Mouse (Mus musculus) MEL (cell line): ENCODE data around the gene Nfe2l2. TPM values are rescaled to one million over a fixed set of nuclear protein-coding genes. Genes with fewer than 3 reads are reported as not detected.

ENCODE experiments used
- DNase-seq: peaks from one replicate; pipeline ENCODE4 v3.0.0; 2011; ENCODE audit warnings: low read depth, low spot score
- H3K27ac ChIP-seq: 2 replicates; pipeline ENCODE4 v1.5.1; 2012; ENCODE audit warnings: low read depth, mild to moderate bottlenecking, control low read depth, low read length, moderate library complexity; ENCODE audit not compliant: control insufficient read depth
- H3K27me3 ChIP-seq, 2 experiments: fragments of 150-350 bp in 1 of 2; sonication (generic) in 1 of 2; 2 replicates each; pipeline ENCODE4 v1.6.1; 2012; ENCODE audit warnings: low read length in 2 of 2, mild to moderate bottlenecking in 2 of 2, improper control_type of control experiment in 1 of 2, moderate library complexity in 1 of 2; ENCODE audit not compliant: insufficient read depth in 2 of 2, control insufficient read depth in 1 of 2
- H3K36me3 ChIP-seq, 2 experiments: 2 replicates each; pipeline ENCODE4 v1.6.1; 2012 to 2014; ENCODE audit warnings: low read length in 2 of 2, improper control_type of control experiment in 1 of 2, inconsistent platforms in 1 of 2, mild to moderate bottlenecking in 1 of 2; ENCODE audit not compliant: insufficient read depth in 2 of 2, control insufficient read depth in 1 of 2
- H3K4me1 ChIP-seq, 2 experiments: fragments of 150-350 bp in 1 of 2; sonication (generic) in 1 of 2; 2 replicates each; pipeline ENCODE4 v1.6.1; 2012; ENCODE audit warnings: low read length in 2 of 2, improper control_type of control experiment in 1 of 2, mild to moderate bottlenecking in 1 of 2; ENCODE audit not compliant: insufficient read depth in 2 of 2, control insufficient read depth in 1 of 2
- H3K4me3 ChIP-seq, 2 experiments: fragments of 150-350 bp in 1 of 2; sonication (generic) in 1 of 2; 2 replicates each; pipeline ENCODE4 v1.5.1; 2012; ENCODE audit warnings: low read depth in 2 of 2, low read length in 2 of 2, mild to moderate bottlenecking in 2 of 2, moderate library complexity in 2 of 2, control low read depth in 1 of 2, improper control_type of control experiment in 1 of 2; ENCODE audit not compliant: control insufficient read depth in 1 of 2, insufficient read depth in 1 of 2
- H3K79me2 ChIP-seq: 2 replicates; pipeline ENCODE4 v1.6.1; 2012; ENCODE audit warnings: mild to moderate bottlenecking, low read length, moderate library complexity; ENCODE audit not compliant: control insufficient read depth, poor library complexity, insufficient read depth
- H3K9ac ChIP-seq: 2 replicates; pipeline ENCODE4 v1.6.1; 2012; ENCODE audit warnings: low read depth, mild to moderate bottlenecking, control low read depth, low read length, moderate library complexity; ENCODE audit not compliant: control insufficient read depth, poor library complexity, severe bottlenecking
- H3K9me3 ChIP-seq: fragments of 150-350 bp; sonication (generic); replicated peaks from 2 replicates; pipeline ENCODE4 v1.6.1; 2012; ENCODE audit warnings: mild to moderate bottlenecking, low read length, improper control_type of control experiment, moderate library complexity; ENCODE audit not compliant: insufficient read depth
- BHLHE40 ChIP-seq: IDR thresholded peaks from 2 replicates; pipeline ENCODE4 v1.6.1; 2012; ENCODE audit warnings: low read depth, mild to moderate bottlenecking, inconsistent platforms, low read length, improper control_type of control experiment, borderline replicate concordance
- CHD1 ChIP-seq: IDR thresholded peaks from 2 replicates; pipeline ENCODE4 v1.6.1; 2012; ENCODE audit warnings: low read depth, mild to moderate bottlenecking, inconsistent platforms, low read length, improper control_type of control experiment
- CTCF ChIP-seq, 3 experiments: IDR thresholded peaks in 2 of 3; conservative IDR thresholded peaks in 1 of 3; 2 replicates each; pipeline ENCODE4 v1.5.1; 2011 to 2012; ENCODE audit warnings: low read length in 3 of 3, low read depth in 2 of 3, mild to moderate bottlenecking in 2 of 3, improper control_type of control experiment in 1 of 3, inconsistent platforms in 1 of 3, mixed read lengths in 1 of 3, moderate library complexity in 1 of 3; ENCODE audit not compliant: control insufficient read depth in 1 of 3, insufficient read depth in 1 of 3, poor library complexity in 1 of 3, severe bottlenecking in 1 of 3
- ELF1 ChIP-seq: IDR thresholded peaks from 2 replicates; pipeline ENCODE4 v1.6.1; 2014; ENCODE audit warnings: low read depth, mild to moderate bottlenecking, inconsistent platforms, low read length, improper control_type of control experiment, moderate library complexity
- ETS1 ChIP-seq: IDR thresholded peaks from 2 replicates; pipeline ENCODE4 v1.6.1; 2012; ENCODE audit warnings: low read depth, mild to moderate bottlenecking, inconsistent platforms, low read length, improper control_type of control experiment, moderate library complexity
- GABPA ChIP-seq: IDR thresholded peaks from 2 replicates; pipeline ENCODE4 v1.6.1; 2012; ENCODE audit warnings: low read depth, mild to moderate bottlenecking, inconsistent platforms, low read length, improper control_type of control experiment, moderate library complexity
- HCFC1 ChIP-seq: IDR thresholded peaks from 2 replicates; pipeline ENCODE4 v1.6.1; 2012; ENCODE audit warnings: low read depth, mild to moderate bottlenecking, inconsistent platforms, low read length, improper control_type of control experiment, moderate library complexity
- JUND ChIP-seq: IDR thresholded peaks from 2 replicates; pipeline ENCODE4 v1.6.1; 2011; ENCODE audit warnings: low read depth, mild to moderate bottlenecking, improper control_type of control experiment, low read length
- KAT2A ChIP-seq: conservative IDR thresholded peaks from 2 replicates; pipeline ENCODE4 v1.6.1; 2012; ENCODE audit warnings: low read depth, low read length, improper control_type of control experiment, inconsistent platforms
- MAFK ChIP-seq: IDR thresholded peaks from 2 replicates; pipeline ENCODE4 v1.6.1; 2011; ENCODE audit warnings: low read depth, mild to moderate bottlenecking, low read length, improper control_type of control experiment, borderline replicate concordance
- MEF2A ChIP-seq: IDR thresholded peaks from 2 replicates; pipeline ENCODE4 v1.6.1; 2014; ENCODE audit warnings: low read depth, mild to moderate bottlenecking, inconsistent platforms, low read length, improper control_type of control experiment; ENCODE audit not compliant: poor library complexity, insufficient replicate concordance, severe bottlenecking; ENCODE audit errors: extremely low read depth
- MXI1 ChIP-seq: IDR thresholded peaks from 2 replicates; pipeline ENCODE4 v1.6.1; 2011; ENCODE audit warnings: mild to moderate bottlenecking, low read depth, low read length, improper control_type of control experiment
- MYB ChIP-seq: IDR thresholded peaks from 2 replicates; pipeline ENCODE4 v1.6.1; 2011; ENCODE audit warnings: mild to moderate bottlenecking, low read depth, low read length, improper control_type of control experiment
- MYC ChIP-seq: IDR thresholded peaks from 2 replicates; pipeline ENCODE4 v1.6.1; 2011; ENCODE audit warnings: low read depth, mild to moderate bottlenecking, low read length, improper control_type of control experiment, moderate library complexity
- NELFE ChIP-seq: IDR thresholded peaks from 2 replicates; pipeline ENCODE4 v1.6.1; 2011; ENCODE audit warnings: low read depth, low read length, improper control_type of control experiment
- NRF1 ChIP-seq: IDR thresholded peaks from 2 replicates; pipeline ENCODE4 v1.6.1; 2014; ENCODE audit warnings: low read depth, mild to moderate bottlenecking, inconsistent platforms, low read length, improper control_type of control experiment, moderate library complexity; ENCODE audit not compliant: poor library complexity, insufficient read depth, severe bottlenecking
- POLR2A ChIP-seq, 2 experiments: IDR thresholded peaks; 2 replicates each; pipeline ENCODE4 v1.6.1; 2011 to 2012; ENCODE audit warnings: low read length in 2 of 2, mild to moderate bottlenecking in 2 of 2, control low read depth in 1 of 2, improper control_type of control experiment in 1 of 2, low read depth in 1 of 2, moderate library complexity in 1 of 2; ENCODE audit not compliant: control insufficient read depth in 1 of 2, insufficient read depth in 1 of 2, poor library complexity in 1 of 2
- POLR2AphosphoS5 ChIP-seq: IDR thresholded peaks from 2 replicates; pipeline ENCODE4 v1.6.1; 2012; ENCODE audit warnings: low read depth, borderline replicate concordance, mild to moderate bottlenecking, inconsistent platforms, low read length, moderate library complexity, mixed read lengths
- RCOR1 ChIP-seq: IDR thresholded peaks from 2 replicates; pipeline ENCODE4 v1.6.1; 2012; ENCODE audit warnings: low read depth, mild to moderate bottlenecking, inconsistent platforms, low read length, improper control_type of control experiment
- SMC3 ChIP-seq: IDR thresholded peaks from 2 replicates; pipeline ENCODE4 v1.6.1; 2011; ENCODE audit warnings: low read depth, low read length, improper control_type of control experiment
- TAL1 ChIP-seq: IDR thresholded peaks from 2 replicates; pipeline ENCODE4 v1.6.1; 2012; ENCODE audit warnings: mild to moderate bottlenecking, inconsistent platforms, low read length, moderate library complexity, mixed read lengths
- TBP ChIP-seq: IDR thresholded peaks from 2 replicates; pipeline ENCODE4 v1.8.0; 2011; ENCODE audit warnings: low read depth, low read length, improper control_type of control experiment
- TCF12 ChIP-seq: IDR thresholded peaks from 2 replicates; pipeline ENCODE4 v1.6.1; 2014; ENCODE audit warnings: low read depth, mild to moderate bottlenecking, inconsistent platforms, low read length, improper control_type of control experiment, moderate library complexity
- UBTF ChIP-seq: IDR thresholded peaks from 2 replicates; pipeline ENCODE4 v1.6.1; 2012; ENCODE audit warnings: low read depth, mild to moderate bottlenecking, inconsistent platforms, low read length, improper control_type of control experiment, moderate library complexity, borderline replicate concordance; ENCODE audit not compliant: insufficient read depth
- USF1 ChIP-seq: IDR thresholded peaks from 2 replicates; pipeline ENCODE4 v1.6.1; 2014; ENCODE audit warnings: low read depth, mild to moderate bottlenecking, inconsistent platforms, low read length, improper control_type of control experiment, moderate library complexity
- USF2 ChIP-seq, 2 experiments: IDR thresholded peaks; 2 replicates each; pipeline ENCODE4 v1.6.1; 2011 to 2012; ENCODE audit warnings: improper control_type of control experiment in 2 of 2, low read length in 2 of 2, borderline replicate concordance in 1 of 2, inconsistent platforms in 1 of 2, low read depth in 1 of 2, mild to moderate bottlenecking in 1 of 2; ENCODE audit not compliant: insufficient read depth in 1 of 2
- ZC3H11A ChIP-seq: IDR thresholded peaks from 2 replicates; pipeline ENCODE4 v1.6.1; 2012; ENCODE audit warnings: low read depth, mild to moderate bottlenecking, inconsistent platforms, low read length, improper control_type of control experiment
- ZKSCAN1 ChIP-seq: IDR thresholded peaks from 2 replicates; pipeline ENCODE4 v1.6.1; 2012; ENCODE audit warnings: low read depth, mild to moderate bottlenecking, inconsistent platforms, low read length, improper control_type of control experiment, moderate library complexity
- ZMIZ1 ChIP-seq: IDR thresholded peaks from 2 replicates; pipeline ENCODE4 v1.6.1; 2012; ENCODE audit warnings: low read depth, mild to moderate bottlenecking, inconsistent platforms, low read length, improper control_type of control experiment, moderate library complexity
- polyA plus RNA-seq, 2 experiments: library from polyadenylated mRNA; stranded (reverse) in 1 of 2; unstranded in 1 of 2; fragments of >175 nt in 1 of 2; fragments of >200 nt in 1 of 2; gene quantifications; 2 replicates each; pipeline versions ENCODE4 v1.2.1 to v1.2.4; 2012; ENCODE audit warnings: low replicate concordance in 2 of 2, low read depth in 1 of 2; ENCODE audit not compliant: insufficient read length in 2 of 2, insufficient read depth in 1 of 2, missing spikeins in 1 of 2
- total RNA-seq: library from RNA; depleted of rRNA; stranded (reverse); fragments of 300-350 nt; gene quantifications from 2 replicates; pipeline ENCODE4 v1.2.3, GENCODE M21; 2012

Gene Nfe2l2
- total and polyA plus RNA-seq, 3 experiments, result 42.1 to 59.1 TPM; not detected in 1

GRCm38 (mm10) chr2:75681439-75681838, 23.0 kb downstream of the Nfe2l2 start:
- no peaks in the 10 kb centered on the region for H3K9me3 ChIP-seq
- H3K4me1 ChIP-seq, result peaks cover 8% of the 10 kb centered on the region in 2 experiments; a peak in 3 of 4 replicates
- H3K9ac ChIP-seq, result no peak overlapping the region
- no peak for DNase-seq
- H3K36me3 ChIP-seq, result peaks cover 7 to 15% of the 10 kb centered on the region in 2 experiments
- peaks cover 29% of the 10 kb centered on the region for H3K79me2 ChIP-seq
- TF ChIP-seq KAT2A (no peak), TAL1 (no peak), BHLHE40 (no peak), CHD1 (no peak)
- no peak overlapping the region for H3K4me3 ChIP-seq
- H3K27ac ChIP-seq, result no peak overlapping the region
- H3K27me3 ChIP-seq, result no peaks in the 10 kb centered on the region

- DNase-seq, result no peak
- Histone ChIP-seq H3K4me1 (no peaks in the 10 kb centered on the region; a peak in 1 of 4 replicates), H3K27ac (no peak overlapping the region)
Observed at GRCm38 (mm10) chr2:75679947-75680346, 24.5 kb downstream of the Nfe2l2 start.

DNA sequence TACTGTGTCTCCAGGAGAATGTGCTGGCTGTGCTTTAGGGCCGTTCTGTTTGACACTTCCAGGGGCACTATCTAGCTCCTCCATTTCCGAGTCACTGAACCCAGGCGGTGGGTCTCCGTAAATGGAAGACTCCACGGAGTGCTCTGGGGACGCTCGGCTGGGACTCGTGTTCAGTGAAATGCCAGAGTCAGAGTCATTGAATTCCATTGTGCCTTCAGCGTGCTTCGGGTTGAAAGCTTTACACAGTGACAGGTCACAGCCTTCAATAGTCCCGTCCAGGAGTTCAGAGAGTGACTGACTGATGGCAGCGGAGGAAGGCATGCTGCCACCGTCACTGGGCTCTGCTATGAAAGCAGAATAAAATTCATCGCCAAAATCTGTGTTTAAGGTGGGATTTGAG, 27.9 kb downstream of the Nfe2l2 start:
- TF ChIP-seq UBTF (no peak), CTCF (IDR thresholded peaks at IDR 0.05 in 2 of 3, conservative IDR thresholded peaks at IDR 0.05 in 1 of 3; ENCODE audit: control insufficient read depth in 1 of 3, insufficient read depth in 1 of 3, low read depth in 2 of 3, low read length in 3 of 3, poor library complexity in 1 of 3, severe bottlenecking in 1 of 3) (no peak), TCF12 (no peak), RCOR1 (no peak), POLR2A (IDR thresholded peaks at IDR 0.05; ENCODE audit: control insufficient read depth in 1 of 2, insufficient read depth in 1 of 2, low read depth in 1 of 2, low read length in 2 of 2, poor library complexity in 1 of 2) (no peak), JUND (no peak), NELFE (no peak), ZKSCAN1 (no peak), NRF1 (no peak), USF2 (IDR thresholded peaks at IDR 0.05; ENCODE audit: borderline replicate concordance in 1 of 2, insufficient read depth in 1 of 2, low read depth in 1 of 2, low read length in 2 of 2) (no peak), ELF1 (no peak), MEF2A (no peak)
- H3K79me2 ChIP-seq, result peaks cover 2% of the 10 kb centered on the region; the same call in 1 of the 2 replicates
- no peak overlapping the region for H3K27ac ChIP-seq
- 0 out of 4 replicates have a peak, but pooled peaks cover 0 to 2% of the 10 kb centered on the region in 2 experiments for H3K4me1 ChIP-seq
- DNase-seq, result no peak
- H3K27me3 ChIP-seq, result no peaks in the 10 kb centered on the region
- H3K4me3 ChIP-seq, result no peak overlapping the region
- no peaks in the 10 kb centered on the region for H3K9me3 ChIP-seq
- peaks cover 7 to 11% of the 10 kb centered on the region in 2 experiments for H3K36me3 ChIP-seq
- no peak overlapping the region for H3K9ac ChIP-seq

More at GRCm38 (mm10) chr2:75679947-75680346, 24.5 kb downstream of the Nfe2l2 start:
- no peak overlapping the region for H3K4me3 ChIP-seq
- TF ChIP-seq MYB (no peak), TAL1 (no peak), ZC3H11A (no peak), GABPA (no peak), HCFC1 (no peak), MAFK (no peak), NRF1 (no peak), ZKSCAN1 (no peak), MYC (no peak), TBP (no peak), MXI1 (no peak), USF2 (IDR thresholded peaks at IDR 0.05; ENCODE audit: borderline replicate concordance in 1 of 2, insufficient read depth in 1 of 2, low read depth in 1 of 2, low read length in 2 of 2) (no peak), POLR2A (IDR thresholded peaks at IDR 0.05; ENCODE audit: control insufficient read depth in 1 of 2, insufficient read depth in 1 of 2, low read depth in 1 of 2, low read length in 2 of 2, poor library complexity in 1 of 2) (no peak), CTCF (IDR thresholded peaks at IDR 0.05 in 2 of 3, conservative IDR thresholded peaks at IDR 0.05 in 1 of 3; ENCODE audit: control insufficient read depth in 1 of 3, insufficient read depth in 1 of 3, low read depth in 2 of 3, low read length in 3 of 3, poor library complexity in 1 of 3, severe bottlenecking in 1 of 3) (no peak), JUND (no peak), SMC3 (no peak), POLR2AphosphoS5 (no peak), ZMIZ1 (no peak), ETS1 (no peak), USF1 (no peak)
- no peak overlapping the region for H3K9ac ChIP-seq
- H3K36me3 ChIP-seq, result peaks cover 3 to 11% of the 10 kb centered on the region in 2 experiments; a peak in 3 of 4 replicates
- no peaks in the 10 kb centered on the region for H3K27me3 ChIP-seq
- H3K79me2 ChIP-seq, result peaks cover 20% of the 10 kb centered on the region
- no peaks in the 10 kb centered on the region for H3K9me3 ChIP-seq
